Mouse (Mus musculus) monocyte, adult 2 months (primary cell): ENCODE measurements around the gene Slc11a1.
"Not testable (repeated sequence)": the region's sequence is repeated elsewhere in the genome, so short reads cannot be mapped to it uniquely, and the experiment has no call there.

Experiments used
- DNase-seq, 2 experiments: peaks; one replicate each; pipeline ENCODE4 v3.0.0; 2022; ENCODE audit warnings: low spot score in 2 of 2, low read depth in 1 of 2

Gene Slc11a1

GRCm38 (mm10) chr1:74386714-74387385 is 11.9 kb downstream of the Slc11a1 start:
- peak; percentile 88 to 93 for DNase-seq

- DNase-seq = no peak
Observed at GRCm38 (mm10) chr1:74387386-74387988, 12.5 kb downstream of the Slc11a1 start.

- DNase-seq = no peak
Observed at GRCm38 (mm10) chr1:74388398-74388920, 13.5 kb downstream of the Slc11a1 start.

- DNase-seq = no peak
Observed at GRCm38 (mm10) chr1:74389831-74390286, 14.9 kb downstream of the Slc11a1 start.

GRCm38 (mm10) chr1:74390287-74390906 is 15.4 kb downstream of the Slc11a1 start:
- DNase-seq = peak in 1 of 2 experiments; percentile 63

- peak; percentile 90 to 93 for DNase-seq
Observed at GRCm38 (mm10) chr1:74390924-74391748, 16.1 kb downstream of the Slc11a1 start, which contains the start of gene Ctdsp1. Ctdsp1 (plus strand) TSS chr1:74391509.

GRCm38 (mm10) chr1:74391844-74392441 is 16.9 kb downstream of the Slc11a1 start:
- peak in 1 of 2 experiments; percentile 68 for DNase-seq

GRCm38 (mm10) chr1:74392446-74392994 is 17.5 kb downstream of the Slc11a1 start:
- DNase-seq = no peak

GRCm38 (mm10) chr1:74393010-74393409 is 18.0 kb downstream of the Slc11a1 start:
- DNase-seq = no peak

GRCm38 (mm10) chr1:74393697-74394096 is 18.7 kb downstream of the Slc11a1 start:
- no peak for DNase-seq

GRCm38 (mm10) chr1:74394311-74394710 is 19.3 kb downstream of the Slc11a1 start:
- DNase-seq = no peak

GRCm38 (mm10) chr1:74394858-74395257 is 19.9 kb downstream of the Slc11a1 start:
- DNase-seq = no peak

GRCm38 (mm10) chr1:74395290-74395689 is 20.3 kb downstream of the Slc11a1 start:
- DNase-seq = no peak

- not testable (repeated sequence) for DNase-seq
Observed at GRCm38 (mm10) chr1:74396456-74397222, 21.6 kb downstream of the Slc11a1 start.

- peak; percentile 96 to 97 for DNase-seq
Observed at GRCm38 (mm10) chr1:74397268-74397918, 22.4 kb downstream of the Slc11a1 start.

- DNase-seq = peak in 1 of 2 experiments; percentile 71
Observed at GRCm38 (mm10) chr1:74397919-74398451, 23.0 kb downstream of the Slc11a1 start.

GRCm38 (mm10) chr1:74400531-74400930 is 25.5 kb downstream of the Slc11a1 start:
- DNase-seq = no peak

GRCm38 (mm10) chr1:74401015-74401702 is 26.2 kb downstream of the Slc11a1 start:
- no peak for DNase-seq
